Mouse (Mus musculus) kidney, embryonic 16.5 days (tissue): ENCODE results near the gene Mslnl. TPM values are rescaled to one million over a fixed set of nuclear protein-coding genes. Genes with fewer than 3 reads are reported as not detected.

Source experiments
- ATAC-seq: fragments of 200-750 bp; cut with Nextera tagmentation; 2 replicates; pipeline ENCODE4 v1.8.0; 2017; ENCODE audit warnings: moderate TSS enrichment; ENCODE audit not compliant: low FRiP score, low TSS enrichment
- H3K27ac ChIP-seq: fragments of 300-500 bp; sonication (generic); 2 replicates; pipeline ENCODE4 v1.5.1; 2014; ENCODE audit warnings: low read length
- H3K27me3 ChIP-seq: fragments of 300-500 bp; sonication (generic); 2 replicates; pipeline ENCODE4 v1.6.1; 2014; ENCODE audit warnings: low read length, control low read depth, mixed read lengths; ENCODE audit not compliant: insufficient read depth
- H3K36me3 ChIP-seq: fragments of 300-500 bp; sonication (generic); 2 replicates; pipeline ENCODE4 v1.6.1; 2014; ENCODE audit warnings: low read length, control low read depth, mixed read lengths; ENCODE audit not compliant: insufficient read depth
- H3K4me1 ChIP-seq: fragments of 300-500 bp; sonication (generic); 2 replicates; pipeline ENCODE4 v1.6.1; 2014; ENCODE audit warnings: low read length, control low read depth, mixed read lengths; ENCODE audit not compliant: insufficient read depth
- H3K4me2 ChIP-seq: fragments of 300-500 bp; sonication (generic); replicated peaks from 2 replicates; pipeline ENCODE4 v1.6.1; 2014; ENCODE audit warnings: low read depth, low read length
- H3K4me3 ChIP-seq: fragments of 300-500 bp; sonication (generic); 2 replicates; pipeline ENCODE4 v1.5.1; 2014; ENCODE audit warnings: mild to moderate bottlenecking, low read length
- H3K9ac ChIP-seq: fragments of 300-500 bp; sonication (generic); replicated peaks from 2 replicates; pipeline ENCODE4 v1.6.1; 2014; ENCODE audit warnings: low read length
- H3K9me3 ChIP-seq: fragments of 300-500 bp; sonication (generic); 2 replicates; pipeline ENCODE4 v1.6.1; 2016; ENCODE audit warnings: low read length, control low read depth
- WGBS: fragments of 180-500 bp; shearing (Covaris S2); extraction: QIAGEN DNeasy Blood & Tissue Kit; methylation state at CpG from one replicate; pipeline ENCODE4 v1.1.7; 2014; 5-methylcytosine and 5-hydroxymethylcytosine counted together
- polyA plus RNA-seq: library from polyadenylated mRNA; unstranded; fragments of >200 nt; fragmentation: Nextera tagmentation; extraction: Ambion mirVana; gene quantifications from 2 replicates; pipeline ENCODE4 v1.2.1, GENCODE M21; 2015

Gene Mslnl
- polyA plus RNA-seq, 1 experiment from 2014 or later, result not detected

DNA sequence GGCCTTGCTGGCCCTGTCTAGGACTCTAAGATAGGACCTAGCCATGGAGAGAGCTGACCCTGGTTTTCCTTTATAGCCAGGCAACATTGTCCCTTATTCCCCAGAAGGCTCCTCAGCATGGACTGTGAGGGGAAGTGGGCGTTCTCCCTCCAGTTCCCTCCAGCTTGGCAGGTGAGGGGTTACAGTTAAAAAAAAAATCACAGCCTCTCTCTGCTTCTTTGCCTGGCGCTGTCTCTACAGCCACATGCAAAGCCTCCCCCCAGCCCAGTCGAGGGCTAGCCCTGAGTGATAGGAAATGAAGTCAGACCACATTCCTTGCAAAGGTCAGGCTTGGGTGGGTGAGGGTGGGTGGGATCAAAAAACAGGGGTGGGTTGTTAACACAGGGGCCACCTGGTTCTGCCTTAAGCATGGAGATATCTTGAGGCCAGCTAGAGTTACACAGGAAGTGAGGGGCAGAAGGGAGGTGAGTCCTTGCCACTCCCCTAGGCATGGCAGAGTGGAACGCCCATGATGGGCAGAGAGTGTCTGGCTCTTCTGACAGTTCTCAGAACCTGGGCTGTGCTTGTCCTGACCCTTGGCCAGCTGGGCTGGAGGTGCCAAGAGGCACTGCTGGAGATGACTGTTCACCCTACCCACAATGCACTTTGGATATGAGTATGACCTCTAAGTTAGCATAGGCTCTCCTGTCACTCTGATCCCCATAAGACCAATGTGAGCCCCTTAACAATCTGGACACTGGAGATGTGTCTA lies 20.0 kb downstream of the Mslnl start:
- Histone ChIP-seq H3K9ac (no peak overlapping the region), H3K27me3 (no peaks in the 10 kb centered on the region), H3K9me3 (no peaks in the 10 kb centered on the region), H3K4me3 (no peak overlapping the region), H3K4me1 (no peaks in the 10 kb centered on the region), H3K4me2 (no peak overlapping the region), H3K36me3 (no peaks in the 10 kb centered on the region), H3K27ac (no peak overlapping the region)
- 19% methylated on average over 4 of the region's 4 CpGs for WGBS
- ATAC-seq, result peak; percentile 64; the same call in 1 of the 2 replicates

DNA sequence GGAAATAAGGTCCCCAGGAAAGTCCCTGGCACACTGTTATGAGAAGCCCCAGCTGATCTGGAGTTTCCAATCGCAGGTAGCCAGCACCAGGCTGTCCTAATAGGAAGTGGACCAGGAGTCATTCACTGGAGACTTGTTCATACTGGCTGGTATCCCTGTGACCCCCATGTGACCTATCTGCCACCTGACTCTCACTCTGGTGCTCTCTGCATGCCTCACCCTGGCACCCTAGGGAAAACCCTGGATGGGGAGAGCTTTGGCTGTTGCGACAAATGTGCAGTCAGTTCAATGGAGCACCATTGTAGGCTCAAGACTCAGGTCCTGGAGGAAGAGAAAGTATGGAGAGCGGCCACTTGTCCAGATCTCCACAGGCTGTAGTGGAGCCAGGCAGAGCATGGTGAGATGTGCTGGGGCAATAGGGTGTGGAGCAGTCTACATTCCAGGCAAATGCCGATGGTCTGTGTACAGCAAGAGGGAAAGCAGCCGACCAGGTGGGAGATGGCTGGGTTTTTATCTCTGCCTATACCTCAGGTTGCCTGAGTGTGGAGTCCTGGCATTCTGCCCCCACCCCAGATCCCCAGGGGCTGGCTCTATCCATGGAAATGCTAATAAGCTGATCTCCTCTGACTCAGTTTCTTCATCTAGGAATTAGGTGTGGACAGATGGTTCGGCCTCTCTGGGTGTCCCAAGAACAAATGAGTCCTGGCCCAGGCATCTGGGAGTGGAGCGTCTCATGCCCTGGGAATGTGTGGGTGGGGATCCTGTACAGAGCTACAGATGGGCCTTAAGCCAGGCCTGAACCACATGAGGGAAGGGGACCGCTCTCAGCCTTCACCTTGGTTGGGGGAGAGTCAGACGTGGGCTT lies 20.8 kb downstream of the Mslnl start:
- no peak overlapping the region for H3K27ac ChIP-seq
- no peaks in the 10 kb centered on the region for H3K27me3 ChIP-seq
- H3K36me3 ChIP-seq, result no peaks in the 10 kb centered on the region
- H3K4me1 ChIP-seq, result no peaks in the 10 kb centered on the region
- no peak overlapping the region for H3K4me2 ChIP-seq
- no peaks in the 10 kb centered on the region for H3K9me3 ChIP-seq
- no peak overlapping the region for H3K9ac ChIP-seq
- 74% methylated on average over 9 of the region's 9 CpGs for WGBS
- H3K4me3 ChIP-seq, result no peak overlapping the region
- ATAC-seq, result 0 out of 2 replicates have a peak, but pooled peaks have one; percentile 36

DNA sequence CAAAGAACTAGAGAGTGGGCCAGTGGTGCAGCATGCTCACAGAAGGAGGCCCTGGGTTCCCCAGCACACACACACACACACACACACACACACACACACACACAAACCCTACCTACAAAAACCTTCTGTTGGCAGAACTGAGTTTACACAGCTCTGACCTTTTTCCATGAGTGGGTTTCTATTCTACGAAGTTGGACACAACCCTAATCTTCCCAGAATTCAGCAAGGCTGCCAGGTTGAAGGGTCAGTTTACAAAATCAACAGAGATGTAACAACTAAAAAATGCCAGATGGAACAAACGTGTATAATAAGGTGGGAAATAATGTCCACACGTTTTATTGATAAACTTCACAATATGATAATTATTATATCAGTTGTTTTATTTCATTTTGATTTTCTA lies 21.8 kb downstream of the Mslnl start:
- no peak for ATAC-seq
- no peak overlapping the region for H3K9ac ChIP-seq
- no peaks in the 10 kb centered on the region for H3K9me3 ChIP-seq
- no peak overlapping the region for H3K27ac ChIP-seq
- H3K4me2 ChIP-seq, result no peak overlapping the region
- H3K36me3 ChIP-seq, result no peaks in the 10 kb centered on the region
- H3K27me3 ChIP-seq, result no peaks in the 10 kb centered on the region
- no peaks in the 10 kb centered on the region for H3K4me1 ChIP-seq
- no peak overlapping the region for H3K4me3 ChIP-seq
- 53% methylated on average over 3 of the region's 3 CpGs for WGBS

DNA sequence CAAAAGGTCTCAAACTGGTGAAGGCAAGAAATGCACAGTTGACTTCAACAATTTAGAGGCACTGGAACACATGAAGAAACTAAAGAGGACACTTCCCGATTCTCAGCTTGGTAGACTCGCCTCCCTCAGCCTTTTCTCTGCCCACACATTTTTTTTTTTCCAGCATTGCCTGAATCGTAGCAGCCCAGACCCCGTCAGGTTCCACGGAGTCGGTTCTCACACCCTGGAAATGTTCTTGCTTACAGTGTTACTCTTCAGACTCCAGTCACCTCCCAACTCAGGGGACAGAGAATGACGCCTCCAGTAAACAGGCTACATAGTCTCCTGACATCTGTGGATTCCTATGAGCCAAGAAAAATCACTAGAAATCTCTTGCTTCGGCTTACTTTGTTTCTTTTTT lies 24.3 kb downstream of the Mslnl start:
- no peaks in the 10 kb centered on the region for H3K27me3 ChIP-seq
- no peak overlapping the region for H3K4me2 ChIP-seq
- no peaks in the 10 kb centered on the region for H3K4me1 ChIP-seq
- H3K9me3 ChIP-seq, result no peaks in the 10 kb centered on the region
- no peak for ATAC-seq
- no peak overlapping the region for H3K9ac ChIP-seq
- H3K36me3 ChIP-seq, result no peaks in the 10 kb centered on the region
- no peak overlapping the region for H3K27ac ChIP-seq
- H3K4me3 ChIP-seq, result no peak overlapping the region
- 74% methylated on average over 8 of the region's 8 CpGs for WGBS

DNA sequence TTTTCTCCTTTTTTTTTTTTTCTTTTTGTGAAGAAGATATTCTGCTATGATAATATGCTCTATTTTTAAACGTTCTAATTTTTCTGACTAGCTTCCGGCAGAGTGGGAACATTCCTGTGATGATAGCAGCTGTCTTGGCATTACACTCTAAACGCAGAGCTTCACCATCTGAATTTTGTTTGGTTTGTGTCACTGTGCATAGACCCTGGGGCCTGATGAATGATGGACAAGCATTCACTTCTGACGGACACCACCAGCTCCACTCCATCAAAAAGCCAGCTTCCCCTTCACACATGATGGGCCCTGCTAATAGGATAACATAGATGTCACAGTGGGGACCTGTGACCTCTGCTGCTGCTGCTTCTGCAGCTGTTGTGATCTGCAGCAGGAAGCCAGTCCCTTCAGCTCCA lies 25.7 kb downstream of the Mslnl start:
- 55% methylated on average over 4 of the region's 4 CpGs for WGBS
- no peak overlapping the region for H3K4me2 ChIP-seq
- no peaks in the 10 kb centered on the region for H3K4me1 ChIP-seq
- no peak overlapping the region for H3K27ac ChIP-seq
- no peak overlapping the region for H3K4me3 ChIP-seq
- no peak for ATAC-seq
- H3K27me3 ChIP-seq, result no peaks in the 10 kb centered on the region
- H3K9ac ChIP-seq, result no peak overlapping the region
- H3K9me3 ChIP-seq, result no peaks in the 10 kb centered on the region
- H3K36me3 ChIP-seq, result no peaks in the 10 kb centered on the region

DNA sequence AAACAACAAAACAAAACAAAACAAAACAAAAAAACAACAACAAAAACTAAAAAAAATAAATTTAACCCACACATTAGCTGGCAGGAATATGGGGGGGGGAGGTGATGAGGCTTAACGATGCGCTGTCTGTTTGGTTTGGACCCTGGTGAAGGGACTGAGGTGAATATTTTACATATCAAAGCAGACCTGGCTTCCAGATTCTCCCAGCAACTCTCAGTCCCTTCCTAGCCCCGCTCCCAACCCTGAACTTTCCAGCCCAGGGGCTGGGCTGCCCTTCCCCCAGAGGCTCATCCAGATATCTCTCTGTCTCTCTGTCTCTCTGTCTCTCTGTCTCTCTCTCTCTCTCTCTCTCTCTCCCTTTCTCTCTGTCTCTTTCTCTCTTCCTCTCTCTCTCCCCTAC lies 26.7 kb downstream of the Mslnl start:
- Histone ChIP-seq H3K27ac (no peak overlapping the region), H3K9me3 (no peaks in the 10 kb centered on the region), H3K4me2 (no peak overlapping the region), H3K4me3 (no peak overlapping the region), H3K36me3 (no peaks in the 10 kb centered on the region), H3K4me1 (no peaks in the 10 kb centered on the region), H3K9ac (no peak overlapping the region), H3K27me3 (0 out of 2 replicates have a peak, but pooled peaks cover 2% of the 10 kb centered on the region)
- WGBS, result 31% methylated on average over 3 of the region's 3 CpGs
- no peak for ATAC-seq

DNA sequence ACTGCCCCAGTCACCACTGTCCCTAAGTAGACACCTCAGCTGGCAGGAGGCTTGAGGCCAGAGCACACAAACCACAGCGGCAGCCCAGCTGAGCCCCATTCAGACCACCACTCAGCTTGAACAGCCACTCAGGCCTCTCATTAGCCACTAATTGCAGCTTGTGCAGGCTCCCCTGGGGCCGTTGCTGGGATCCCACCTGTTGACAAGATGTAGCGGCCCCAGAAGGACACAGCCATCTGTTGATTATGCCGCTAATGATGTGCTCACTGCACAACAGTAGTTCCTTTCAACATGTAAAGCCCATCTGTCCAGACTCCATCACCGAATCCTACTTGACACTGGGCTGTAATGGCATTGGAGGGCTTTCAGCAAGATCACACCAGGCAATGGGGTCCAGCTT lies 30.0 kb downstream of the Mslnl start:
- H3K4me3 ChIP-seq, result no peak overlapping the region
- H3K36me3 ChIP-seq, result no peaks in the 10 kb centered on the region
- H3K27me3 ChIP-seq, result peaks cover 12% of the 10 kb centered on the region; the same call in 1 of the 2 replicates
- H3K4me1 ChIP-seq, result no peaks in the 10 kb centered on the region
- H3K9me3 ChIP-seq, result no peaks in the 10 kb centered on the region
- ATAC-seq, result no peak
- WGBS, result 54% methylated on average over 5 of the region's 5 CpGs
- H3K9ac ChIP-seq, result no peak overlapping the region
- no peak overlapping the region for H3K27ac ChIP-seq
- no peak overlapping the region for H3K4me2 ChIP-seq

DNA sequence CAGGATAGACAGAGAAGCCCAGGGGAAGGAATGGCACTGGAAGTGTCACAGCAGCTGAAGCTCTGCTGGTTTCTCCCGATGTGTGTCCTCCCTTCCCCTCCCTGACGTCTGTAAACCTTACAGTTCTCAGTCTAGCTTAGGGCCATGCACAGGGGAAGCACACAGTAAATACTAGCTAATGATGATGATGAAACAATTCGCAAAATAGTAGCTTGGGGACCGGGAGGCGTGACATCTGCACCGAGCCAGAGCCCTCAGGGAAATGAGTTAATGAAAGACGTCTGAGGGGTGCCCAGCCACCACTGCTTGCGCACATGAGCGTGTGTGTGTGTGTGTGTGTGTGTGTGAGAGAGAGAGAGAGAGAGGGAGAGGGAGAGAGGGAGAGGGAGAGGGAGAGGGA lies 33.5 kb downstream of the Mslnl start:
- H3K4me1 ChIP-seq, result peaks cover 4% of the 10 kb centered on the region
- no peak for ATAC-seq
- H3K27ac ChIP-seq, result no peak overlapping the region
- H3K4me2 ChIP-seq, result no peak overlapping the region
- WGBS, result 48% methylated on average over 9 of the region's 9 CpGs
- no peaks in the 10 kb centered on the region for H3K9me3 ChIP-seq
- H3K9ac ChIP-seq, result no peak overlapping the region
- no peak overlapping the region for H3K4me3 ChIP-seq
- H3K27me3 ChIP-seq, result peaks cover 12% of the 10 kb centered on the region; the same call in 1 of the 2 replicates
- no peaks in the 10 kb centered on the region for H3K36me3 ChIP-seq

DNA sequence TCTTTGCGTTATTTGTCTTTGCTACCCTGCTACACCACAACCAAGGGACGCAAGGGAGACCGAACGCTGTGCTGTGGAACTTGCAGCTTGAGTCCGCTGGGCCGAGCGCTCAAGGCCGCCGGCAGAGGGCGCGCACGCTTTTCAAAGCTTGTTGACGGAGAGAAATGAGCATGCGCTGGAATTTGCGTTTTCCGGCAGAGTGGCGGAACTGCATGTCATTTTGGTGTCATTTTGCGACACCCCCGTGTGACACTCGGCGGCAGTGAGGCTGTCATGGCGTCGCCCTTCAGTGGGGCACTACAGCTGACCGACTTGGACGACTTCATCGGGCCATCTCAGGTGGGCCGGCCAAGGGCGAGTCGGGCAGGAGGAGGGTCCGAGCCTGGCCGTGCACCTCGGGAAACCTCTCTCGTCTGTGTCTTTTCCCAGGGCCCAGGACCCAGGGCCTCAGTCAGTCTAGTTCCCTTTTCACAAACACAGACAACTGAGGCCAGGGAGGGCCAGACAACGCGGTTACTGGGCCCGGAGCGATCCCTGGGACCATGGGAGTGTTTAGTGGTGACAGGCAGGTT lies 37.8 kb downstream of the Mslnl start, which contains the start of gene Narfl:
Gene Narfl, plus strand, starts transcription at position 228 of the 572 bp plus-strand sequence.
- H3K9me3 ChIP-seq, result no peaks in the 10 kb centered on the region
- H3K4me3 ChIP-seq, result peak within 1 kb of the TSS; percentile 67
- peak; percentile 90 for ATAC-seq
- under 1% methylated on average over 37 of the region's 37 CpGs for WGBS
- H3K27ac ChIP-seq, result no peak within 1 kb of the TSS
- H3K4me1 ChIP-seq, result peaks cover 8% of the 10 kb centered on the region
- H3K9ac ChIP-seq, result peak within 1 kb of the TSS; percentile 79
- peaks cover 9% of the 10 kb centered on the region; the same call in 1 of the 2 replicates for H3K36me3 ChIP-seq
- H3K4me2 ChIP-seq, result peak within 1 kb of the TSS; percentile 67
- 0 out of 2 replicates have a peak, but pooled peaks cover 7% of the 10 kb centered on the region for H3K27me3 ChIP-seq
